Mouse (Mus musculus) cortical plate, adult 2 months (tissue): ENCODE data around the gene Rasa3.

Experiments used
- CTCF ChIP-seq: fragments of 200-500 bp; IDR thresholded peaks from 2 replicates; pipeline ENCODE4 v1.5.1; 2011; ENCODE audit warnings: mild to moderate bottlenecking, control low read depth, low read length; ENCODE audit not compliant: insufficient read depth; ENCODE audit errors: extremely low read depth
- POLR2A ChIP-seq: fragments of 200-500 bp; IDR thresholded peaks from 2 replicates; pipeline ENCODE4 v1.6.1; 2011; ENCODE audit warnings: mild to moderate bottlenecking, low read length, control low read depth; ENCODE audit not compliant: insufficient read depth; ENCODE audit errors: extremely low read depth

GRCm38 (mm10) chr8:13600716-13601115 is 76.7 kb downstream of the Rasa3 start:
- TF ChIP-seq POLR2A (no peak), CTCF (no peak)
